Mouse (Mus musculus) neural tube, embryonic 15.5 days (tissue): ENCODE measurements at regions not wholly inside any gene's neighbourhood (a gene's known extent, or its start where the extent isn't known, plus 50 kb on each side); places are given as distances from the start of the nearest gene placed in this dataset.

ENCODE experiments used
- ATAC-seq: fragments of 200-750 bp; cut with Nextera tagmentation; 2 replicates; pipeline ENCODE4 v1.8.0; 2017; ENCODE audit warnings: mild to moderate bottlenecking, moderate TSS enrichment, moderate library complexity; ENCODE audit not compliant: low FRiP score
- H3K27ac ChIP-seq: fragments of 300-500 bp; sonication (generic); replicated peaks from 2 replicates; pipeline ENCODE4 v1.5.1; 2015; ENCODE audit warnings: mild to moderate bottlenecking, inconsistent platforms
- H3K27me3 ChIP-seq: fragments of 300-500 bp; sonication (generic); replicated peaks from 2 replicates; pipeline ENCODE4 v1.6.1; 2015; ENCODE audit warnings: inconsistent platforms
- H3K36me3 ChIP-seq: fragments of 300-500 bp; sonication (generic); 2 replicates; pipeline ENCODE4 v1.6.1; 2015; ENCODE audit warnings: inconsistent platforms
- H3K4me1 ChIP-seq: fragments of 300-500 bp; sonication (generic); 2 replicates; pipeline ENCODE4 v1.6.1; 2015; ENCODE audit warnings: inconsistent platforms
- H3K4me2 ChIP-seq: fragments of 300-500 bp; sonication (generic); 2 replicates; pipeline ENCODE4 v1.6.1; 2015; ENCODE audit warnings: inconsistent platforms, mild to moderate bottlenecking, moderate library complexity
- H3K4me3 ChIP-seq: fragments of 300-500 bp; sonication (generic); replicated peaks from 2 replicates; pipeline ENCODE4 v1.5.1; 2015; ENCODE audit warnings: mild to moderate bottlenecking, inconsistent platforms
- H3K9ac ChIP-seq: fragments of 300-500 bp; sonication (generic); replicated peaks from 2 replicates; pipeline ENCODE4 v1.6.1; 2015; ENCODE audit warnings: mild to moderate bottlenecking, inconsistent platforms
- H3K9me3 ChIP-seq: fragments of 300-500 bp; sonication (generic); replicated peaks from 2 replicates; pipeline ENCODE4 v1.6.1; 2016; ENCODE audit warnings: inconsistent platforms
- WGBS: fragments of 180-500 bp; shearing (Covaris S2); methylation state at CpG from one replicate; pipeline ENCODE4 v1.1.7; 2015; ENCODE audit warnings: mixed read lengths; 5-methylcytosine and 5-hydroxymethylcytosine counted together

GRCm38 (mm10) chr3:52444420-52445119 is 176.4 kb downstream of the Foxo1 start:
- 93% methylated on average over 8 of the region's 8 CpGs for WGBS
- Histone ChIP-seq H3K4me3 (no peak overlapping the region), H3K9me3 (no peaks in the 10 kb centered on the region), H3K36me3 (no peaks in the 10 kb centered on the region), H3K27me3 (no peaks in the 10 kb centered on the region), H3K27ac (no peak overlapping the region), H3K4me2 (no peak overlapping the region), H3K4me1 (0 out of 2 replicates have a peak, but pooled peaks cover 3% of the 10 kb centered on the region), H3K9ac (no peak overlapping the region)
- no peak for ATAC-seq

- ATAC-seq = no peak
- Histone ChIP-seq H3K9me3 (no peaks in the 10 kb centered on the region), H3K4me1 (0 out of 2 replicates have a peak, but pooled peaks cover 3% of the 10 kb centered on the region), H3K27ac (no peak overlapping the region), H3K9ac (no peak overlapping the region), H3K27me3 (no peaks in the 10 kb centered on the region), H3K4me2 (no peak overlapping the region), H3K36me3 (no peaks in the 10 kb centered on the region), H3K4me3 (no peak overlapping the region)
- WGBS = 23% methylated on average over 3 of the region's 3 CpGs
Observed at GRCm38 (mm10) chr3:52443856-52444255, 175.7 kb downstream of the Foxo1 start.

GRCm38 (mm10) chr3:52429014-52429589 is 161.0 kb downstream of the Foxo1 start:
- no peaks in the 10 kb centered on the region for H3K36me3 ChIP-seq
- H3K4me1 ChIP-seq = no peaks in the 10 kb centered on the region
- 83% methylated on average over 8 of the region's 8 CpGs for WGBS
- H3K27me3 ChIP-seq = no peaks in the 10 kb centered on the region
- H3K9ac ChIP-seq = no peak overlapping the region
- H3K9me3 ChIP-seq = no peaks in the 10 kb centered on the region
- no peak overlapping the region for H3K4me3 ChIP-seq
- no peak overlapping the region for H3K27ac ChIP-seq
- no peak for ATAC-seq
- no peak overlapping the region for H3K4me2 ChIP-seq

GRCm38 (mm10) chr3:52422826-52423225 is 154.7 kb downstream of the Foxo1 start:
- WGBS = 84% methylated on average over 1 of the region's 1 CpGs
- H3K9ac ChIP-seq = no peak overlapping the region

GRCm38 (mm10) chr3:52416261-52416660 is 148.1 kb downstream of the Foxo1 start:
- H3K4me2 ChIP-seq = no peak overlapping the region
- H3K27ac ChIP-seq = no peak overlapping the region
- peaks cover 20% of the 10 kb centered on the region for H3K4me1 ChIP-seq
- ATAC-seq = no peak
- no peaks in the 10 kb centered on the region for H3K27me3 ChIP-seq
- WGBS = 51% methylated on average over 6 of the region's 6 CpGs
- H3K4me3 ChIP-seq = no peak overlapping the region
- no peaks in the 10 kb centered on the region for H3K36me3 ChIP-seq
- no peak overlapping the region for H3K9ac ChIP-seq
- H3K9me3 ChIP-seq = no peaks in the 10 kb centered on the region

More at GRCm38 (mm10) chr3:52422826-52423225, 154.7 kb downstream of the Foxo1 start:
- Histone ChIP-seq H3K36me3 (no peaks in the 10 kb centered on the region), H3K4me2 (no peak overlapping the region), H3K27ac (no peak overlapping the region), H3K27me3 (no peaks in the 10 kb centered on the region), H3K4me1 (no peaks in the 10 kb centered on the region), H3K9me3 (0 out of 2 replicates have a peak, but pooled peaks cover 4% of the 10 kb centered on the region), H3K4me3 (no peak overlapping the region)
- ATAC-seq = no peak

GRCm38 (mm10) chr3:52415361-52415760 is 147.2 kb downstream of the Foxo1 start:
- Histone ChIP-seq H3K9ac (no peak overlapping the region), H3K36me3 (no peaks in the 10 kb centered on the region), H3K4me1 (peaks cover 20% of the 10 kb centered on the region), H3K9me3 (no peaks in the 10 kb centered on the region), H3K4me2 (no peak overlapping the region), H3K27me3 (no peaks in the 10 kb centered on the region), H3K27ac (no peak overlapping the region), H3K4me3 (no peak overlapping the region)
- no peak for ATAC-seq
- WGBS = 32% methylated on average over 6 of the region's 6 CpGs

- Histone ChIP-seq H3K9me3 (no peaks in the 10 kb centered on the region), H3K9ac (no peak overlapping the region), H3K36me3 (no peaks in the 10 kb centered on the region), H3K4me1 (peaks cover 20% of the 10 kb centered on the region), H3K27me3 (no peaks in the 10 kb centered on the region), H3K4me3 (no peak overlapping the region), H3K27ac (no peak overlapping the region), H3K4me2 (no peak overlapping the region)
- 18% methylated on average over 6 of the region's 6 CpGs for WGBS
- no peak for ATAC-seq
Observed at GRCm38 (mm10) chr3:52414017-52414416, 145.9 kb downstream of the Foxo1 start.

DNA sequence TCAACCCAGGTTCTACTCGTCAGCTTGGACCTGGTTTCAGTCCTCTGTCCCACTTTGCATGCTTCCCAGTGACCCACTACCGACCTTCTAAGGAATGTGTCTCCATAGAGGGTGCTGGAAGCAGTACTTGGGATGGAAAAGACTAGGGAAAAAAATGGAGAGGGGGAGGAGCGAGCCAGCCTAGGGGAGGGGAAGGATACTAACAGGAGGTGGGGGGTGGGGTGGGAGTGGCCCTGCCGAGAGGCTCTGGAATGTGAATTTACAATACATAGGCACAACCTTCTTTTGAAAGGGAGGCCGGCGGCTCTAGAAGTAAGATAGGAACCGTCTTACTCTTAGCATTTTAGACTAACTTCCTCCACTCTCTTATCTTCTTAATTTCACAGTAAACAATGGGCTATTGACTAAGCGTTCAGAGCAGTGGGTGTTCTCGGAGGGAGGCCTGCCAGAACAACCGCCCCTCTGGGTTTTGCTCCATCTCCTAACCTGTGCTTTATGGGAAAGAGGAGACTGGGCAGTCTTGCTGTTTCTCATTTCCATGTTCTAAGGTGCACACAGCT is 145.1 kb downstream of the Foxo1 start:
- Histone ChIP-seq H3K36me3 (no peaks in the 10 kb centered on the region), H3K27ac (no peak overlapping the region), H3K4me2 (no peak overlapping the region), H3K9ac (no peak overlapping the region), H3K4me3 (no peak overlapping the region), H3K27me3 (no peaks in the 10 kb centered on the region), H3K9me3 (no peaks in the 10 kb centered on the region), H3K4me1 (peaks cover 20% of the 10 kb centered on the region)
- 12% methylated on average over 10 of the region's 10 CpGs for WGBS
- ATAC-seq = no peak

GRCm38 (mm10) chr3:52411356-52411755 is 143.2 kb downstream of the Foxo1 start:
- H3K4me1 ChIP-seq = peaks cover 20% of the 10 kb centered on the region
- H3K4me2 ChIP-seq = no peak overlapping the region
- ATAC-seq = no peak
- no peak overlapping the region for H3K4me3 ChIP-seq
- no peaks in the 10 kb centered on the region for H3K27me3 ChIP-seq
- WGBS = 91% methylated on average over 5 of the region's 5 CpGs
- H3K27ac ChIP-seq = no peak overlapping the region
- no peaks in the 10 kb centered on the region for H3K36me3 ChIP-seq
- H3K9ac ChIP-seq = no peak overlapping the region
- no peaks in the 10 kb centered on the region for H3K9me3 ChIP-seq

DNA sequence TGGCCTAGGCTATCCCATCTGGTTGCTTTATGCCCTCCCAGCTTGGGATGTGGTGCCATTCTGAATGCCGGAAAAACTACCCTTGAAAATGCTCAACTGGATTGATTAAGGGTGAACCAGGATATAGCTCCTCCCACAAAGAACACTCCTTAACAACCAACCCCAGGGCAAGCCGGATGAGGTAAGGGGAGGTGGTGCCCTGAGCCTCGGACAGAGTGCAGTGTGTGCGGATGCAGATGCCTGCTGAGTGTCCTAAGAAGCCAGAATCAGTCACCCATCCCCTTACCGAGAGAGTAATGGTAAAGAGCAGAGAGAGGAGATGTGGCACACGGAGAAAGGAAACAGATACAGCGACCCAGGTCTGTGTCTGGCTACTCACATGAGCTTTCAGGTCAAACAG is 141.3 kb downstream of the Foxo1 start:
- H3K4me2 ChIP-seq = no peak overlapping the region
- 74% methylated on average over 7 of the region's 7 CpGs for WGBS
- H3K4me1 ChIP-seq = peaks cover 14% of the 10 kb centered on the region
- no peak overlapping the region for H3K4me3 ChIP-seq
- H3K27ac ChIP-seq = no peak overlapping the region
- H3K27me3 ChIP-seq = no peaks in the 10 kb centered on the region
- H3K9ac ChIP-seq = no peak overlapping the region
- ATAC-seq = no peak
- H3K36me3 ChIP-seq = no peaks in the 10 kb centered on the region
- no peaks in the 10 kb centered on the region for H3K9me3 ChIP-seq

GRCm38 (mm10) chr3:52406778-52407318 is 138.7 kb downstream of the Foxo1 start:
- H3K9ac ChIP-seq = no peak overlapping the region
- no peaks in the 10 kb centered on the region for H3K4me1 ChIP-seq
- no peak overlapping the region for H3K4me2 ChIP-seq
- H3K27me3 ChIP-seq = 0 out of 2 replicates have a peak, but pooled peaks cover 4% of the 10 kb centered on the region
- no peaks in the 10 kb centered on the region for H3K36me3 ChIP-seq
- no peak for ATAC-seq
- H3K9me3 ChIP-seq = no peaks in the 10 kb centered on the region
- no peak overlapping the region for H3K27ac ChIP-seq
- WGBS = 80% methylated on average over 5 of the region's 5 CpGs
- H3K4me3 ChIP-seq = no peak overlapping the region

DNA sequence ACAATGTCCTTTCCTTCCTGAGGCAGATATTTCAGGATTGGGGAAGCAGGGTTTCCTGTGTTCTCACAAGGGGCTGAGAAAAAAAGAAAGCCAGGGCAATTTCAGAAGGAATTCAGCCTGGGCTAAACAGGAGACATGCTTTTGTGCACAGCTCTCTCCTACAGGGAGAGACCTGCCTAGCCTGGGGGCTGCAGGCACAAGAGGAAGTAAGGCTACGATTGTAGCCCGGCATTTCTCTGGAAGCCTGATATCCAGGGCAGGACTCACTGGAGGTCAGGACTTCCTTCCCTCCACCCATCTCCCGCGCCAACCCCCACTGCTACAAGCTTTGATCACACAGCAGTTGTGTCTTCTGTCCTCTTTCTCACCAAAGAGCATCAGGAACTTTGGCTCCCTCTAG is 136.5 kb downstream of the Foxo1 start:
- H3K9ac ChIP-seq = no peak overlapping the region
- H3K4me3 ChIP-seq = no peak overlapping the region
- peaks cover 17% of the 10 kb centered on the region for H3K4me1 ChIP-seq
- 38% methylated on average over 4 of the region's 4 CpGs for WGBS
- no peaks in the 10 kb centered on the region for H3K9me3 ChIP-seq
- H3K27me3 ChIP-seq = peaks cover 14% of the 10 kb centered on the region; the same call in 1 of the 2 replicates
- ATAC-seq = no peak
- H3K36me3 ChIP-seq = no peaks in the 10 kb centered on the region
- no peak overlapping the region for H3K27ac ChIP-seq
- H3K4me2 ChIP-seq = no peak overlapping the region
